Mouse (Mus musculus) ovary, adult 18-20 months (tissue): ENCODE measurements around the gene Reep3.

Source experiments
- DNase-seq: peaks from one replicate; pipeline ENCODE4 v3.0.0; 2022; ENCODE audit warnings: low spot score, mixed read lengths

The Reep3 gene

DNA sequence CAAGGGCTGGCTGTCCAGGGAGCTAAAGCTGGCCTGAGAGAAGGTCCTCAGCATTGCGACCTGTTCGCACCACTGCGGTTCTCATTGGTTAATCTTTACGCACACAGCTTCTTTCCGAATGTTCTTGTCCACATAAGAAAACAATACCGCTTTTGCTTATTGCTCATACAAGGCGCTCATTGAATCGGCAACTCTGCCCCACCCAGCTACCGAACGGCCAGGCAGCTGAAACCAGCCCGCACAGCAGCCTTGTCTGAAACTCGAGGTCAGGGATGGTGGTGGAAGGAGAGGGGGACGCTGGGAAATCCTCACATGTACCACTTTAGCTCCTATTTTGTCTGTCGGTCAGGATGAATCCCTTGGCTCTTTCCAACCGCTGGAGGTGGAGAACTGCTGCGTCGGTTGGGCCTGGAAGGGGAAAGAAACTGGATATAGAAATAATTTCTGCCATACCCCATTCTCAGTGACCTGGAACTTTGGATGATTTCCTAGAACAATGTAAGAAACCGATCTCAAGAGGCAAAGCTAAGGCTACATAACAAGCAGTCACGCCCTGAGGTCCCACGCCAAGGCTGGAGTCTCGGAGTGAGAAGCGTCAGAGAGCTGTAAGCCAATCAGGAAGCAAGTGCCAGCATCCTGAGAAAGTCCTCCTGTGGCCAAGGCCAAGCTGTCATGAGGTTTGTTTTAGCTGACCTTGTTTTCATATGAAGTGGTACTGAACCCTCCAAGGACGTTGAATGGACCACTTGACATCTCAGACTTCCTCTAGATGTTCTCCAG lies 126.2 kb downstream of the Reep3 start:
- DNase-seq, result no peak

GRCm38 (mm10) chr10:66969581-66969980 lies 127.2 kb downstream of the Reep3 start:
- DNase-seq, result no peak

DNA sequence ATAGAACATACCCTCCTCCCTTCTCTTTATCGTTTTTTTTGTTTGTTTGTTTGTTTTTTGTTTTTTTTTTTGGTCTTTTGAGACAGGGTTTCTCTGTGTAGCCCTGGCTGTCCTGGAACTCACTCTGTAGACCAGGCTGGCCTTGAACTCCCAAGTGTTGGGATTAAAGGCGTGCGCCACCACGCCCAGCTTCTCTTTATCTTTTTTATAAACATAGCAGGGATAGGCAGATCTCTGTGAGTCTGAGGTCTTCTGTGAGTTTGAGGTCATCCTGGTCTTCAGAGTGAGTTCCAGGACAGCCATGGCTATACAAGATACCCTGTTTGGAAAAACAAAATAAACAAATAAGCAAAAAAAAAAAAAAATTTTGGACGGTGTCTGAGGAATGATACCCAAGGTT lies 127.7 kb downstream of the Reep3 start:
- DNase-seq, result no peak

DNA sequence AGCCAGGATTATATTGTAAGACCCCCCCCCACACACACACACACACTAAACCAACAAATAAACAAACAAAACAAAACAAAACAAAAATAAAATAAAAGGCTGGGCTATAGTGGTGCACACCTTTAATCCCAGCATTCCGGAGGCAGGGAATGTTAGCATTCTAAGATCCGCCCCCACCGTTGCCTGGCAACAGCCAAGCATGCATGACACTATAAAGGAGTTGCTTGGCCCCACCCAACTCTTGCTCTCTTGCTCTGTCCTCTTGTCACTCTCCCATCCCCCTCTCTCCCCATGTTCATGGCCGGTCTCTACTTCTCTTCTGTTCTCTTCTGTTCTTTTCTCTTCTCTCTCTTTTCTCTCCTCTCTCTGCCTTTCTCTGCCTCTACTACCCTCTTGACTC lies 128.2 kb downstream of the Reep3 start:
- no peak for DNase-seq

DNA sequence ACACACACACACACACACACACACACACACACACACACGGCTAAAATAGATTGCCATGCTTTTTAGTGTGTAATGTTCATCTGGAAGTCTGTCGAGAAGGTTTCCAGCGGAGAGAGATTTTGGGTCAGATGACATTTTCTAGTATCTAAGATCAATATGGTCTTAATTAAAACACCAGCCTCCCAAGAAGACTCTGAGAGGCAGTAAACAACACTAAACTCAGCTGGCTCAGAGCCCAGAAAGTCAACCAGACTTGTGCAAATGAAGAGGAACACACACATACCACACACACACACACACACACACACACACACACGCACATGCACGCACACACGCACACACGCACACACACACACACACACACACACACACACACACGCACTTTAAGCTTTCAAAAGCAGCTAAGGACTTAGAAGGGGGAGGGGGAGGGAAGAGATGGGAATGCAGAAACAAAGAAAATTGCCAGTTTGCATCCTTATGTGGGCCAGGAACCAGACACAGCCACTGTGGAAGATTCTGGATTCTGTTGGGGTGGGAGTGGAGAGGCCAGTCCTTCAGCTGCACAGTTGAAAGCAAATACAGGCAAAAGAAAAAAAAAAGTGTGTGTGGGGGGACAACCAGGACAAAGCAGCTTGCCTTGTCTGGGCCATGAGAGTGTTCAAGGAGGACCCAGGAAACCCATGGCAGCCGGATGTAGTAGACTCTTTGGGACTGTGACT lies 130.2 kb downstream of the Reep3 start:
- no peak for DNase-seq

GRCm38 (mm10) chr10:66960136-66960535 lies 136.6 kb downstream of the Reep3 start:
- DNase-seq, result no peak
